Mouse (Mus musculus) embryonic facial prominence, embryonic 14.5 days (tissue): ENCODE measurements around the gene Cer1. TPM values are rescaled to one million over a fixed set of nuclear protein-coding genes. Genes with fewer than 3 reads are reported as not detected.

ENCODE experiments used
- ATAC-seq: fragments of 200-750 bp; cut with Nextera tagmentation; 2 replicates; pipeline ENCODE4 v1.8.0; 2017; ENCODE audit warnings: low read depth, moderate number of reproducible peaks, moderate TSS enrichment
- DNase-seq: peaks from one replicate; pipeline ENCODE4 v3.0.0-alpha.2; 2015; ENCODE audit warnings: low spot score
- H3K27ac ChIP-seq: fragments of 300-500 bp; sonication (generic); replicated peaks from 2 replicates; pipeline ENCODE4 v1.5.1; 2014; ENCODE audit warnings: low read depth, mild to moderate bottlenecking, low read length, moderate library complexity
- H3K27me3 ChIP-seq: fragments of 300-500 bp; sonication (generic); replicated peaks from 2 replicates; pipeline ENCODE4 v1.6.1; 2014; ENCODE audit warnings: low read length; ENCODE audit not compliant: control insufficient read depth, insufficient read depth
- H3K36me3 ChIP-seq: fragments of 300-500 bp; sonication (generic); 2 replicates; pipeline ENCODE4 v1.6.1; 2014; ENCODE audit warnings: low read length, mixed read lengths; ENCODE audit not compliant: control insufficient read depth, insufficient read depth
- H3K4me1 ChIP-seq: fragments of 300-500 bp; sonication (generic); 2 replicates; pipeline ENCODE4 v1.6.1; 2014; ENCODE audit warnings: antibody characterized with exemption, low read length; ENCODE audit not compliant: control insufficient read depth, insufficient read depth
- H3K4me2 ChIP-seq: fragments of 300-500 bp; sonication (generic); 2 replicates; pipeline ENCODE4 v1.6.1; 2014; ENCODE audit warnings: low read depth, mild to moderate bottlenecking, low read length, moderate library complexity, mixed read lengths
- H3K4me3 ChIP-seq: fragments of 300-500 bp; sonication (generic); 2 replicates; pipeline ENCODE4 v1.5.1; 2014; ENCODE audit warnings: low read depth, mild to moderate bottlenecking, low read length
- H3K9ac ChIP-seq: fragments of 300-500 bp; sonication (generic); 2 replicates; pipeline ENCODE4 v1.6.1; 2014; ENCODE audit warnings: low read depth, mild to moderate bottlenecking, low read length, moderate library complexity, mixed read lengths
- H3K9me3 ChIP-seq: fragments of 300-500 bp; sonication (generic); 2 replicates; pipeline ENCODE4 v1.6.1; 2016; ENCODE audit warnings: low read length; ENCODE audit not compliant: control insufficient read depth
- WGBS: fragments of 180-500 bp; shearing (Covaris S2); extraction: QIAGEN DNeasy Blood & Tissue Kit; methylation state at CpG from one replicate; pipeline ENCODE4 v1.1.7; 2014; 5-methylcytosine and 5-hydroxymethylcytosine counted together
- polyA plus RNA-seq: library from polyadenylated mRNA; unstranded; fragments of >200 nt; fragmentation: Nextera tagmentation; extraction: Ambion mirVana; gene quantifications from 2 replicates; pipeline ENCODE4 v1.2.1, GENCODE M21; 2014

Cer1 gene
- polyA plus RNA-seq, 1 experiment from 2014 or later: 0.65 TPM

DNA sequence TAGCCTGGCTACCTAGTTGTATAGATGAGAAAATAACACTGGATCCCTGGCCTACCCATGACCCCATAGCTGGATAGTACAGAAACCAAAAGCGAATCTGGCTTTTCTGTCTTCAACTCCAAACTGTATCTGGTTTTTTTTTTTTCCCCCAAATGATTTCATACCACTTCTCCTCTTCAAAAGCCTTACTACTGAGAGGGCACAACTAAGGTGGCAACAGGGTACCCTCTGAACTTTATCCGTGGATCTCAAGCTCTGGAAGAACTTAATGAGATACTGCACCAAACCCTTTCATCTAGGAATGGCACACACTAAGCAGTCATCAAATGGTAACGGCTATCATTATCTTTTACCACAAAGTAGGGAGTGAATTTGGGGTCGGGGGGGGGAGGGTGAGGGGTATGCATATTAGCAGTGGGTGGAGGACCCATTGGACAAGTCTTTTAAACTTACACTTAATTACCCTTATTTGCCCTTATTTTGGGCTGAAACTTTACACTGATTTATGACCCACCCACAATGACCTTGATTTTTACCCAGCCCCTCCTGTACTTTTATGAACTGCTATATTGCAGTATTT is 26.4 kb downstream of the Cer1 start:
- no peaks in the 10 kb centered on the region for H3K27me3 ChIP-seq
- H3K27ac ChIP-seq: peak overlapping the region; percentile 84; the same call in 1 of the 2 replicates
- no peaks in the 10 kb centered on the region for H3K36me3 ChIP-seq
- peak overlapping the region; percentile 87 for H3K9ac ChIP-seq
- H3K4me1 ChIP-seq: peaks cover 12% of the 10 kb centered on the region
- peak overlapping the region; percentile 83 for H3K4me2 ChIP-seq
- peak overlapping the region; percentile 79 for H3K4me3 ChIP-seq
- WGBS: 28% methylated on average over 4 of the region's 4 CpGs
- H3K9me3 ChIP-seq: no peaks in the 10 kb centered on the region
- no peak for ATAC-seq
- DNase-seq: no peak

DNA sequence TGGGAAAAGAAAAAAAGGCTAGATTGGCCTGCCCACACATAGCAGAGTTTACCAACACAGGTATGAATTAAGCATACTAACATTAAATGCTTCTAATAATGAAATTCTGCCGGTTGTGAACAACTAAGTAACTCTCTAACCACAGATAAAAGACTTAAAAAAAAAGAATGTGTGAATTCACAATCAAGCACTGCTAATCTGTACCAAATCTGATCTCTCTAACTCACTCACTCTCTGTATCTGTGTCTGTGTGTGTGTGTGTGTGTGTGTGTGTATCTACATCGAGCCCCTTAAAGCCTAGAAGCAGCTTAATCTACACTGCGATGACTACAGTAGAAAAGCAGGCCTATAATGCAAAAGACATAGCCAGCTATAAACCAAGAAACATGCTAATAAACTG is 28.0 kb downstream of the Cer1 start:
- ATAC-seq: no peak
- 89% methylated on average over 3 of the region's 3 CpGs for WGBS

DNA sequence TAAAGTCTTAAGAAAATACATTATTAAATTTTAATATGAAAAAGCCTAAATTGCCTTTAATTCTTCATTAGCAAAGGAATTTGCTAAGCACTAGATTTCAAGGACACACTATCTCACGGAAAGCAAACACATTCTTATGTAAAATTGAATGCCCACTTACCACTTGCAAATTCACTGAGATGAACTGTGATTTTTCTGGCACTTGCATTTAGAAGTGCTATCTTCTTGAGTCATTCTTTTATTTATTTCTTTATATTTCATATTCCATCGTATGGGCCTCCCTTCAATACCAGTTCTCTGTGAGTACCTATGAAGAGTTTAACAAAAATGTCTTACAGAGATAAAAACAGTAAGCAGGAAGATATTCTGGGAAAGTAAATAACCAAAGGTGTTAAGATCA is 31.1 kb downstream of the Cer1 start:
- H3K36me3 ChIP-seq: no peaks in the 10 kb centered on the region
- no peak for DNase-seq
- H3K4me2 ChIP-seq: no peak overlapping the region
- H3K9ac ChIP-seq: no peak overlapping the region
- H3K4me3 ChIP-seq: no peak overlapping the region
- no peak for ATAC-seq
- H3K27me3 ChIP-seq: no peaks in the 10 kb centered on the region
- no peaks in the 10 kb centered on the region for H3K9me3 ChIP-seq
- 88% methylated on average over 2 of the region's 2 CpGs for WGBS
- H3K4me1 ChIP-seq: peaks cover 9% of the 10 kb centered on the region
- H3K27ac ChIP-seq: no peak overlapping the region

More for the DNA sequence above, 28.0 kb downstream of the Cer1 start:
- Histone ChIP-seq H3K9me3 (no peaks in the 10 kb centered on the region), H3K4me2 (no peak overlapping the region), H3K9ac (no peak overlapping the region), H3K4me1 (peaks cover 12% of the 10 kb centered on the region), H3K36me3 (no peaks in the 10 kb centered on the region), H3K27ac (no peak overlapping the region), H3K4me3 (no peak overlapping the region), H3K27me3 (no peaks in the 10 kb centered on the region)
- DNase-seq: no peak

DNA sequence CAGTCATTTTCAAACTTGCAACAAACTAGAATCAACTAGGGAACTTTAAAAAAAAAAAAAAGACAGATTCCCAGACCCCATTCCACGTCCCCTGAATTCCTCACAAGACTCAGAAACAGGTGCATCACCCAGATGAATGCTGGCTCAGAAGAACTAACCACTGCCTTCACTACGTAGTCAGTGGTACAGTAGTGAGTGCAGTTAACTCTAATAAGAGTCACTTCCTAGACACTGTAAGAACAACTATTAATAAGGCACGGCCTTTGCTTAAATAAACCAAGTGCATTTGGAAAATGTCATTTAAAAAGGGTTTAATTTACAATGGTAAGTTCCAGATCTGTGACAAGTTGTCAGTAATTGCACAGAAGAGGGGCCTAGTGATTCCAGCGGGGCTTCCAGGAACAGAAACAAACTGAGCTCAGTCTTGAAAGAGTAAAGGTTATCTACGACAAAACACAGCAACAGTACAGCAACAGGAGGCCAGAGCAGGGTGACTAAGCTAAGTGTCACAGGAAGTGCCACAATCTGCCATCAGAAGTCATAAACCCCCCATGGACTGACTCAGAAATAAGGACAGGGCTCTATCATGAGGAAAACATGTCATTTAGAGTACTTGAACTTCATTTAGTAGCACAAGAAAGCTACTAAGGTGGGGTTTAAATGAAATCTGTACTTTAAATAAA is 36.3 kb downstream of the Cer1 start:
- no peaks in the 10 kb centered on the region for H3K27me3 ChIP-seq
- H3K36me3 ChIP-seq: 0 out of 2 replicates have a peak, but pooled peaks cover 3% of the 10 kb centered on the region
- ATAC-seq: no peak
- no peak overlapping the region for H3K27ac ChIP-seq
- H3K9me3 ChIP-seq: no peaks in the 10 kb centered on the region
- 63% methylated on average over 5 of the region's 5 CpGs for WGBS
- no peak overlapping the region for H3K4me3 ChIP-seq
- no peak for DNase-seq
- H3K9ac ChIP-seq: no peak overlapping the region
- no peak overlapping the region for H3K4me2 ChIP-seq
- H3K4me1 ChIP-seq: no peaks in the 10 kb centered on the region; the same call in 1 of the 2 replicates

DNA sequence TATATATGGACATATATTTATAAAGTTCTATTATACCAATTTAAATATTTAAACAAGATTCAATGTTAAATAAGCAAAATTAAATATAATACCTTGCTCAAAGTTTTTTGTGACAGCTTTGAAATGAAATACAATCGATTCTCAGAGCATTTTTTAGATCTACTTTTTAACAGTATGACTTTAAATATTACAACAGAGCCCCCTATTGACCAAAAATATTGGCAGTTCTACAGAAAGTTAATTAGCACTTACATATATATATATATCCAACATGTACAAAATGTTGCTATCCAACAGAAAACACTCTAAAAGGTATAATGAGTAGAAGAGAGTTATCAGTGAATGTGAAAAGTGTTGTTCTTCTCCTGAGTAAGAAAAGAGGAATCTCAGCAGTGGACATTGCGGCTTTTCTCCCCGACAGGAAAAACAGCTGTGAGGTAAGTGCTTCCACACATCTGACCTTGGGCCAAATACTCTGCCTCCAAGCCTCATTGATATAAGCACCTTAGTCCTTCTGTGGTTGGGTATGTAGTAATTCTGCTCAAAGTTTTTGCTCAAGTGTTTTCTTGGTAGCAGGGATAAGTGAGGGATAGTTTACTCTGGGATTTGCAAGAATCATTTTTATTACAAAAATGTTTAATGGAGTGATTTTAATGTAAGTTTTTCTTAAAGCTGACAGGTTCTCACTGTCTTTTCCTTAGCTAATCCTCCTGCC is 47.3 kb downstream of the Cer1 start:
- H3K27me3 ChIP-seq: no peaks in the 10 kb centered on the region
- DNase-seq (peak; percentile 64), ATAC-seq (no peak)
- WGBS: 58% methylated on average over 3 of the region's 3 CpGs
- no peaks in the 10 kb centered on the region for H3K4me1 ChIP-seq
- H3K4me3 ChIP-seq: no peak overlapping the region
- H3K36me3 ChIP-seq: peaks cover 27% of the 10 kb centered on the region
- H3K4me2 ChIP-seq: no peak overlapping the region
- no peak overlapping the region for H3K9ac ChIP-seq
- H3K9me3 ChIP-seq: no peaks in the 10 kb centered on the region
- no peak overlapping the region for H3K27ac ChIP-seq

Other genes with a start within 250 kb of the Cer1 start
- gene Nfib, start 179.4 kb downstream of the Cer1 start, polyA plus RNA-seq: 86.0 and 100 TPM in 2 replicates
- 13.4 and 15.1 TPM in 2 replicates for gene Zdhhc21, start 25.2 kb downstream of the Cer1 start, polyA plus RNA-seq
- 16.0 and 17.0 TPM in 2 replicates for gene Frem1, start 167.2 kb upstream of the Cer1 start, polyA plus RNA-seq